Mouse (Mus musculus): ENCODE results near the gene Frem3. TPM values are rescaled to one million over a fixed set of nuclear protein-coding genes. Genes with fewer than 3 reads are reported as not detected.

The Frem3 gene
- total RNA-seq, 2 experiments from 2014 or later: 0.42 to 0.71 TPM

DNA sequence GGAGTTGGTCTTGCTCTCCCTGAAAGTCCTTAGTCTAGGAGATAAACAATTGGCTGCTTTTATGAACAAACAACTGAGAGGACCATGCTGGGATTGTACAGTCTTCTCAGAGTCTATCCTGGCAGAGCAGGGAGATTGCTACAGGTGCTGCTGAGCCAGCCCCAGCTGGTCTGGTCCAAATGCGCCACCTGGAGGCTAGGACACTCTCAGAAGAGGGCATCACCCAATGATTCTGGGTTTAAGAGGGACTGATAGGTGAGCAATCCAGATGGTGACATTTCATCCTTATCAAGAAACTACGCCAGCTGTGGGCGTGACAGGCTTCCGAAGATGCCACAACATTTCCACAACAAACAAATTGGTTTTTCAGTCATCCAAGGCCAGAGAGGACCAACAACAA, 77.3 kb downstream of the Frem3 start:
- DNase-seq (ENCODE audit: low spot score in 2 of 2): peak; percentile 57 to 67

DNA sequence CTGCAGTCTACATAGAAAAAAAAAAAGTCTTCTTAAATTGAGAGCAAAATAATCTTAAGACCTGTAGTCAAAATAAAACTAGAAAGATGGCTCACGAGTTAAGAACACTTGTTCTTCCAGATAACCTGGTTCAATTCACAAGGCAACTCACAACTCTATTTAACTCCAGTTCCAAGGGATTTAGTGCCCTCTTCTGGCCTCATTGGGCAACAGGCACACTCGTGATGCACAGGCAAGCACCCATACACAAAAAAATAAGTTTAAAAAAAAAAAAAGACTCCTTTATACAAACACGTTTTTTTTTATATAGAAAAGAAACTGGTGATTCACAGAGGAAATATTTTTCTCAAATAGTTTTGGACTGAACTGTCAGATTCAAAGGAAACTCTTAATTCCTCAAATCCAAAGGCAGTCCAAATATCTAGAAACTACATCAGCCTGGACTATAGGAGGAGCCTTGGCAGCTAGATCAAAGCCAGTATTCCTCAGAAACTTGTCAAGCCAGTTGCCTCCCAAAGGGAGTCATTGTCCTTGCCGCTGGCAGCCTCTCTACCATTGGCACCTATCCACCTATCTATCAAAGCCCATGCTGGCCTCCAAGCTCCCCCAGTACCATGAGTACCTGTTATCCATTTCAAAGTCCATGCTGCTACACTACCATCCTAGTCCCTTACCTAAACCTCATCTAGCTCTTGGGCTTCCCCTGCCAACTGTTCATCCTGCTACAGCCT, 100.0 kb downstream of the Frem3 start:
- DNase-seq (ENCODE audit: low spot score in 2 of 2): peak; percentile 14 to 28

DNA sequence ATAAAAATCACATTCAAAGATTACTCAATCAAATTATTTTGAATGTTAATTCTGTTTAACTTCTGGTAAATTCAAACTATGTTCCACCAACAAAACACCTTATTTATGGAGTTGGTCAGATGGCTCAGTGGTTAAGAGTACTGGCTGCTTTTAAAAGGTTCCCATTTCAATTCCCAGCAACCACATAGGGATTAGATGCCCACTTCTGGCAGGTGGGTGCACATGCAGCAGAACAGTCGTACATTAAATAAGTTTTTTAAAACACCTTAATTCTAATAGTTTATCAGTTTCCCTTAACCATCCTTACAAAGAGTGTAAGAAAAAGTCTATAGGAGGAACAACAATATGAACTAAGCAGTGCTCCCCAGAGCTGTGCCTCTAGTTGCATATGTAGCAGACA, 103.6 kb downstream of the Frem3 start:
- DNase-seq (ENCODE audit: low spot score in 2 of 2): no peak

DNA sequence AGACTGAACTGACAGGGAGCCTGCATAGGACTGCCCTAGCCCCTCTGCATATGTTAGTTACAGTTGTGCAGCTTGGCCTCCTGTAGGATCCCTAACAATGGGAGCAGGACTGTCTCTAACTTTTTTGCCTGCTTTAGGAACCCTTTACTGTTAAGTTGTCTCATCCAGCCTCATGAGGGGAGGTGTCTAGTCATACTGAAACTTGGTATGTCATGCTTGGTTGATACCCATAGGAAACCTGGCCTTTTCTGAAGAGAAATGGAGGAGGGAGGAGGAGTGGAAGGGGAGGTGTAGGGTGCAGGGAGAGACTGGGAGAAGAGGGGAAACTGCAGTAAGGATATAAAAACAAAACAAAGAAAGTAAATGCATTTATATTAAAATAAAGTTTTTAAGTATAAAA, 121.4 kb downstream of the Frem3 start:
- DNase-seq (ENCODE audit: low spot score in 2 of 2): no peak

DNA sequence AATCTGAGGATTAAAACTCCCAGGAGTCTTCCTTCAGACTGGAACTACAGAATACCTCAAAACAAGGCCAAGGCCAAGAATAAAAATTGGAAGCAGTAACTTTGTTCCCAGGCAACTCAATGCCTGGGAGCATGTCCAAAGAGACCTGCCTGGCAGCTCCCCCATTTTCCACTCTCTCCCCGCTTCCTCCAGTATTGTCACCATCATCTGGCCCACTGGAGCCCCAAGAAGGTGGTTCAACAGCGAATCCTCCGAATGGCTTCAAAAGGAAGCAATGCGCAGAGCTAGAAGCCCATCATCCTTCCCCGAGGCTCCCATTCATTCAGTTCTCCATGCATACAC, 127.1 kb downstream of the Frem3 start:
- no peak for DNase-seq (ENCODE audit: low spot score in 2 of 2)

DNA sequence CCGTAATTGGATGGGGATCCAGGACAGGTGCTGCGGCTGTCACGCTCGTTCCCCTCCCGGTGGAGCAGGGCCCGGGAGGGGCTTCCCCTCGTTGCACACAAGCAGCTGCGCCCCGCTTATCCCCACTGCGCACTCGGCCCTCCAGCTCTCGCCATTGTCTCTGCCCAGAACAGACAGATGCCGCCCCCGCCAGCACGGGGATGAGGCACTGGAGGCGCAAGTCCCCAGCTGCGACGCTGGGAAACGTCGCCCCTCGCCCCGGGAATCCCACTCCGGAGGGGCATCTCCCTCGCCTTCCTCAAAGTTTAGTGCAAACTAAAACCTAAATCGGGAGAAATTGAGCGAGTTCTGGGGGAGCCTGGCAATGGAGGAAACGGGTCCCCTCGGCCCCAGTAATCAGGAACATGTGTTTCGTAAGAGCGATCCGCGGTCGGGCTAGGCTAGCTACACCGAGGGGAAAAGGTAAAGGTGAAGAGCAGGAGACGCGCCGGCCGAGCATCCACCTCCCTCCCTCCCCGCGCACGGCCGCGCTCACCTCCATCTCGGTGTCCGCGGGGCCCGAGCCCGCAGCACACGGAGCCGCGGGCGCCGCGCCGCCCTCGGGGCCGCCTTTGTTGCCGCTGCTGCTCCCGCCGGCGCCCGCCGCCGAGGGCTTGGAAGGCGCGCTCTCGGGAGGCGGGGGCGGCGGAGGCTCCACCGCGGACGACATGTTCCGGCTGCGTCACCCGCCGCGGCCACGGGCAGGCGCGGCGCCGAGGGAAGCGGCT, 127.7 kb downstream of the Frem3 start:
- peak; percentile 60 to 69 for DNase-seq (ENCODE audit: low spot score in 2 of 2)

DNA sequence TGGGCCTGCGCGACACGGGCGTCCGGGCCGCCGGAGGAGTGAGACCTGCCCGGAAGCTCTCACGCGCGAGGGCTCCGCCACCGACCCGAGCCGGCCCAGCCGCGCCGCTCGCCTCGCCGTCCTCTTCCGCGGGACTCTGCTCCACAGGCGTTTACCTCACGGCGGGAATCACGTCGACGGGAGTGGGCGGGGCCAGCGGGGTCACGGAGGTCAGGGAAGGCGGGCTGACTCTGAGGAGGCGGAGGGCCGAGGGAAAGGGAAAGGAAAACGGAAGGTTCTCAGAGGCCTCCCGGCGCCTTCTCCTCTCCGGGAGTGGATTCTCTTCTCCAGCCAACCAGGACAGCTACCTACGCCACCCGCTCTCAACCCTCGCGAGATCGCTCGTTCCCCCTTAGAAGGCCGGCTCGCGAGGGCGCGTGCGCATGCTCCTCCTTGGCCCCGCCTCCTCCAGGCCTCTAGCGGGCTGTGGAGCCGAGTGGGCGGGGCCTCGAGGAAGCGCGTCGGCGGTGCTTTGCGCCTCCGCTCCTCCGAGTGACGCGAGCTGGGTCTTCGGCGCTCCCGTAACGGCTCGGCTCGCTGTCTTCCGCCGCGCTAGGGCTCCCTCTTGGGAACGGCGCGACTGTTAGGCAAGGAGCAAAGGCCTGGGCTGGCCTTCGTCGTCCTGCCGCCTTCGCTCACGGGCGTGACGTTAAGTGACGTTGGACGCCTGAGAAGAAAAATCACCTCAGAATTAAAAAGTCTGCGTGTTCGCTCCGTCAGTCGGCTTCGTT, 128.5 kb downstream of the Frem3 start, which contains the start of gene Smarca5:
Gene Smarca5 (minus strand): TSS at position 343 of the 770 bp plus-strand sequence.
- peak; percentile 93 to 96 for DNase-seq (ENCODE audit: low spot score in 2 of 2)

DNA sequence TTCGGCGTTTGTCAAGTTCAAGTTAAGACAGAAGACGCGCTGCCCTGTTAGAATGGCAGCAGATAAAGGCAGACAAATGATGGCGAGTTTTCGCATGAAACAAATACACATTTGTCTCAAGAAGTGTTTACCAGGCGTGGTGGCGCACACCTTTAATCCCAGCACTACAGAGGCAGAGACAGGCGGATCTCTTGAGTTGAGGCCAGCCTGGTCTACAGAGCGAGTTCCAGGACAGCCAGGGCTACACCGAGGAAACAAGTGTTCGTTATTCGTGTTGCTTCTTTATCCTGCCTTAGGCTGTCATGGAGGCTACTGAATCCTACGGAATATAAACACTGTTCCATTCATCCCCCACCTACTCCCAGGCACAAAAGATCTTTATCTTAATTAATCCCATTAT, 129.1 kb downstream of the Frem3 start:
- DNase-seq (ENCODE audit: low spot score in 2 of 2): no peak

Other genes starting within 250 kb of the Frem3 start
- not detected for gene Gypa, start 117.3 kb upstream of the Frem3 start, total RNA-seq (2021)
- gene Smarca5, start 128.4 kb downstream of the Frem3 start, total RNA-seq (2021): 10 to 100 TPM; 45.5 to 51.5 TPM

All from layer of hippocampus, postnatal 10 days (tissue).